ENCODE assay signal across 8 mouse cellular contexts in genomic region chr5:137293282-137293681, GRCm38 (mm10). TPM values are rescaled to one million over a fixed set of nuclear protein-coding genes. Genes with fewer than 3 reads are reported as not detected.
DNase-seq lines count a peak whose midpoint lies in the region; ATAC-seq and TF ChIP-seq lines count a peak whose summit lies in the region.

No protein-coding gene starts in this region.

- TF ChIP-seq POLR2A in limb, embryonic 14.5 days (IDR thresholded peaks at IDR 0.05; ENCODE audit: borderline replicate concordance, extremely low read depth, insufficient read depth, insufficient read length) = no peak

- H3K36me3 ChIP-seq in limb, embryonic 14.5 days (ENCODE audit: control insufficient read depth, insufficient read depth, low read length) = peaks cover 33% of the 10 kb centered on the region
- H3K36me3 ChIP-seq in midbrain, embryonic 14.5 days (ENCODE audit: control insufficient read depth, insufficient read depth, low read length) = peaks cover 34% of the 10 kb centered on the region

- WGBS in limb, embryonic 14.5 days = 0% methylated on average over 15 of the region's 15 CpGs
- 1% methylated on average over 15 of the region's 15 CpGs for WGBS in midbrain, embryonic 14.5 days

- H3K4me1 ChIP-seq in limb, embryonic 14.5 days (ENCODE audit: control insufficient read depth, insufficient read depth, low read length) = peaks cover 22% of the 10 kb centered on the region
- H3K4me1 ChIP-seq in midbrain, embryonic 14.5 days (ENCODE audit: control insufficient read depth, insufficient read depth, low read length) = peaks cover 21% of the 10 kb centered on the region

- peaks cover 38% of the 10 kb centered on the region for H3K27me3 ChIP-seq in limb, embryonic 14.5 days (ENCODE audit: control insufficient read depth, insufficient read depth, low read length)
- peaks cover 23% of the 10 kb centered on the region for H3K27me3 ChIP-seq in midbrain, embryonic 14.5 days (ENCODE audit: control insufficient read depth, insufficient read depth, low read length)

- H3K9me3 ChIP-seq in limb, embryonic 14.5 days (ENCODE audit: control insufficient read depth, low read length) = no peaks in the 10 kb centered on the region
- H3K9me3 ChIP-seq in midbrain, embryonic 14.5 days (ENCODE audit: control insufficient read depth, low read length) = no peaks in the 10 kb centered on the region

- H3K27ac ChIP-seq in limb, embryonic 14.5 days (replicated peaks; ENCODE audit: low read depth, low read length) = 0 out of 2 replicates have a peak overlapping the region, but pooled peaks have one; percentile 81
- peak overlapping the region; percentile 85 for H3K27ac ChIP-seq in midbrain, embryonic 14.5 days (replicated peaks; ENCODE audit: low read depth, low read length)

- H3K4me2 ChIP-seq in limb, embryonic 14.5 days (replicated peaks; ENCODE audit: low read depth, low read length, severe bottlenecking) = peak overlapping the region; percentile 100
- H3K4me2 ChIP-seq in midbrain, embryonic 14.5 days (ENCODE audit: low read length) = peak overlapping the region; percentile 100

- DNase-seq in layer of hippocampus, adult 18-20 months (ENCODE audit: low spot score in 2 of 2) = peak; percentile 72
- no peak for DNase-seq in layer of hippocampus, adult 9-10 months (ENCODE audit: low spot score)
- peak; percentile 78 for DNase-seq in embryo, embryonic 11 days
- peak; percentile 98 for DNase-seq in heart, adult 11 months
- DNase-seq in kidney, adult 11 months = peak; percentile 88
- peak; percentile 59 for DNase-seq in limb, embryonic 14.5 days (ENCODE audit: low spot score)
- DNase-seq in midbrain, embryonic 14.5 days = peak; percentile 67
- DNase-seq in spleen, postnatal 14 days (ENCODE audit: low spot score in 2 of 2) = peak; percentile 75 to 77

- peak overlapping the region; percentile 68; the same call in 1 of the 2 replicates for H3K9ac ChIP-seq in limb, embryonic 14.5 days (ENCODE audit: low read depth, low read length, severe bottlenecking)
- H3K9ac ChIP-seq in midbrain, embryonic 14.5 days (replicated peaks; ENCODE audit: low read length) = peak overlapping the region; percentile 77

- ATAC-seq in limb, embryonic 14.5 days (ENCODE audit: low FRiP score, low read depth) = peak; percentile 25
- ATAC-seq in midbrain, embryonic 14.5 days (ENCODE audit: low FRiP score, low TSS enrichment) = no peak

- peak overlapping the region; percentile 60 for H3K4me3 ChIP-seq in limb, embryonic 14.5 days (replicated peaks; ENCODE audit: low read length)
- peak overlapping the region; percentile 53 for H3K4me3 ChIP-seq in midbrain, embryonic 14.5 days (replicated peaks; ENCODE audit: low read depth, low read length)

RNA-seq across cellular contexts. Expression of gene Ufsp1, which starts 1.1 kb away (rescaled TPM):
- total RNA-seq in layer of hippocampus, adult 18-20 months (2021) = 10 to 100 TPM; 10.9 to 11.7 TPM
- polyA plus RNA-seq in limb, embryonic 14.5 days (2012; rRNA removed) = 10.4 and 10.5 TPM in 2 replicates
- polyA plus RNA-seq in limb, embryonic 14.5 days (2014; fragmentation: Nextera tagmentation; extraction: Ambion mirVana) = 9.8 and 10.2 TPM in 2 replicates
- 13.7 and 18.3 TPM in 2 replicates for polyA plus RNA-seq in midbrain, embryonic 14.5 days (2014; fragmentation: Nextera tagmentation; extraction: Ambion mirVana)

RNA-seq across cellular contexts. Expression of gene Ache, which starts 6.0 kb away (rescaled TPM):
- 10 to 100 TPM; 55.3 to 56.2 TPM for total RNA-seq in layer of hippocampus, adult 18-20 months (2021)
- 21.8 and 28.7 TPM in 2 replicates for polyA plus RNA-seq in limb, embryonic 14.5 days (2012; rRNA removed)
- 18.0 and 21.8 TPM in 2 replicates for polyA plus RNA-seq in limb, embryonic 14.5 days (2014; fragmentation: Nextera tagmentation; extraction: Ambion mirVana)
- 22.2 and 35.7 TPM in 2 replicates for polyA plus RNA-seq in midbrain, embryonic 14.5 days (2014; fragmentation: Nextera tagmentation; extraction: Ambion mirVana)

RNA-seq across cellular contexts. Expression of gene Srrt, which starts 14.2 kb away (rescaled TPM):
- total RNA-seq in layer of hippocampus, adult 18-20 months (2021) = 100 to 1,000 TPM; 202 to 234 TPM
- polyA plus RNA-seq in limb, embryonic 14.5 days (2012; rRNA removed) = 263 and 300 TPM in 2 replicates
- polyA plus RNA-seq in limb, embryonic 14.5 days (2014; fragmentation: Nextera tagmentation; extraction: Ambion mirVana) = 104 and 109 TPM in 2 replicates
- 82.0 and 95.9 TPM in 2 replicates for polyA plus RNA-seq in midbrain, embryonic 14.5 days (2014; fragmentation: Nextera tagmentation; extraction: Ambion mirVana)

RNA-seq across cellular contexts. Expression of gene Trip6, which starts 20.9 kb away (rescaled TPM):
- 1 to 10 TPM; 5.4 to 6.2 TPM for total RNA-seq in layer of hippocampus, adult 18-20 months (2021)
- polyA plus RNA-seq in limb, embryonic 14.5 days (2012; rRNA removed) = 131 and 155 TPM in 2 replicates
- 91.0 and 105 TPM in 2 replicates for polyA plus RNA-seq in limb, embryonic 14.5 days (2014; fragmentation: Nextera tagmentation; extraction: Ambion mirVana)
- 12.0 and 12.9 TPM in 2 replicates for polyA plus RNA-seq in midbrain, embryonic 14.5 days (2014; fragmentation: Nextera tagmentation; extraction: Ambion mirVana)

RNA-seq across cellular contexts. Expression of gene Slc12a9, which starts 40.1 kb away (rescaled TPM):
- total RNA-seq in layer of hippocampus, adult 18-20 months (2021) = 10 to 100 TPM; 21.6 to 23.7 TPM
- 20.2 and 26.1 TPM in 2 replicates for polyA plus RNA-seq in limb, embryonic 14.5 days (2012; rRNA removed)
- 8.0 and 11.9 TPM in 2 replicates for polyA plus RNA-seq in limb, embryonic 14.5 days (2014; fragmentation: Nextera tagmentation; extraction: Ambion mirVana)
- 17.1 and 18.6 TPM in 2 replicates for polyA plus RNA-seq in midbrain, embryonic 14.5 days (2014; fragmentation: Nextera tagmentation; extraction: Ambion mirVana)
